Mouse (Mus musculus): ENCODE data around the gene Atp2c2. TPM values are rescaled to one million over a fixed set of nuclear protein-coding genes. Genes with fewer than 3 reads are reported as not detected.
A peak's percentile ranks its signal among the peaks of the same experiment; 100 is the strongest.

The Atp2c2 gene
- total and polyA plus RNA-seq, 3 experiments, result 0.27 to 0.58 TPM; not detected in 1

DNA sequence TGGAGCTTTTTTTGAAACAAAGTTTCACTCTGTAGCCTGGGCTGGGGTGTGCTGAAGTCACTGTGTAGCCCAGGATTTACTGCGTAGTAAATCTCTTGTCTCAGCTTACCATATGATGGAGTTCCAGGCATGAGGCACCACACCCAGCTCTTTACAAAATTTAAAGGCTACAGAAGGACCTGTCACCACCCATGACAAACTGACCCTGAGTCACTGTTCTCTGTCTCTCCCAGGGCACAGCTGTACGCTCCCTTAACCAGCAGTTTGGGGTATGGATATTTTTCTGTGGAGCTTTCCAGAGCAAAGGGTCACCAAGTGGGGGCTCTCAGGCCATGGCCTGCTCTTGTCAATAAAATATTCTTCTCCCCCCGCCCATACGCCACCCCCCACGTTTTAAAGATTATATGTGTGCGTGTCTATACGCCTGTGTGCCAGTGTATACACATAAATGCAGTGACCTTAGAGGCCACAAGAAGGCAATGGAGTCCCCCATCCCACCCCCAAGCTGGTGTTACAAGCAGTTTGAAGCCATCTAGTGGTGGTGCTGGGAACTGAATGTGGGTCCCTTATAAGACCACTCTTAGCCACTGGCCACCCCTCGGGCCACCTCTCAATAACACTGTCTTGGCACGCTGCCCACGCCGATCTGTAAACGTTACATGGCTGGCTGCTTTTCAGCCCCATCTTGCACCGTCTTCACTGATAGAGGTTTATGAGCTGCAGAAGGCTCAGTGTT is 43.6 kb downstream of the Atp2c2 start:
- H3K9me3 ChIP-seq (replicated peaks; ENCODE audit: insufficient read depth, low read length), result no peaks in the 10 kb centered on the region
- H3K27me3 ChIP-seq (ENCODE audit: control insufficient read depth in 1 of 2, insufficient read depth in 2 of 2, low read length in 2 of 2), result no peaks in the 10 kb centered on the region
- TF ChIP-seq ZC3H11A (IDR thresholded peaks at IDR 0.05; ENCODE audit: low read depth, low read length) (peak; percentile 34; the same call in 1 of the 2 replicates), TCF12 (IDR thresholded peaks at IDR 0.05; ENCODE audit: low read depth, low read length) (no peak), KAT2A (conservative IDR thresholded peaks at IDR 0.05; ENCODE audit: low read depth, low read length) (no peak), BHLHE40 (IDR thresholded peaks at IDR 0.05; ENCODE audit: borderline replicate concordance, low read depth, low read length) (peak; percentile 39; the same call in 1 of the 2 replicates), SMC3 (IDR thresholded peaks at IDR 0.05; ENCODE audit: low read depth, low read length) (peak; percentile 84), MAX (IDR thresholded peaks at IDR 0.05; ENCODE audit: low read length) (0 out of 2 replicates have a peak, but pooled peaks have one; percentile 27), RCOR1 (IDR thresholded peaks at IDR 0.05; ENCODE audit: low read depth, low read length) (no peak), E2F4 (IDR thresholded peaks at IDR 0.05; ENCODE audit: borderline replicate concordance, low read depth, low read length) (no peak), TBP (IDR thresholded peaks at IDR 0.05; ENCODE audit: low read depth, low read length) (0 out of 2 replicates have a peak, but pooled peaks have one; percentile 23), ELF1 (IDR thresholded peaks at IDR 0.05; ENCODE audit: low read depth, low read length) (no peak), GABPA (IDR thresholded peaks at IDR 0.05; ENCODE audit: low read depth, low read length) (no peak; the same call in 1 of the 2 replicates), POLR2AphosphoS5 (IDR thresholded peaks at IDR 0.05; ENCODE audit: borderline replicate concordance, low read depth, low read length) (no peak), ETS1 (IDR thresholded peaks at IDR 0.05; ENCODE audit: low read depth, low read length) (0 out of 2 replicates have a peak, but pooled peaks have one; percentile 17), NRF1 (IDR thresholded peaks at IDR 0.05; ENCODE audit: insufficient read depth, low read depth, low read length, poor library complexity, severe bottlenecking) (no peak), MAZ (IDR thresholded peaks at IDR 0.05; ENCODE audit: low read depth, low read length) (peak; percentile 89), SIN3A (IDR thresholded peaks at IDR 0.05; ENCODE audit: low read length) (peak; percentile 68), USF1 (IDR thresholded peaks at IDR 0.05; ENCODE audit: low read depth, low read length) (no peak), JUND (IDR thresholded peaks at IDR 0.05; ENCODE audit: low read depth, low read length) (no peak), MXI1 (IDR thresholded peaks at IDR 0.05; ENCODE audit: low read depth, low read length) (peak; percentile 46; the same call in 1 of the 2 replicates), EP300 (IDR thresholded peaks at IDR 0.05; ENCODE audit: low read depth in 1 of 2, low read length in 2 of 2) (0 out of 4 replicates have a peak, but pooled peaks have one; percentile 22 to 34), MEF2A (IDR thresholded peaks at IDR 0.05; ENCODE audit: extremely low read depth, insufficient replicate concordance, low read depth, low read length, poor library complexity, severe bottlenecking) (no peak), ZNF384 (IDR thresholded peaks at IDR 0.05; ENCODE audit: low read depth, low read length) (no peak), MAFK (IDR thresholded peaks at IDR 0.05; ENCODE audit: borderline replicate concordance, low read depth, low read length) (0 out of 2 replicates have a peak, but pooled peaks have one; percentile 14), POLR2AphosphoS2 (IDR thresholded peaks at IDR 0.05; ENCODE audit: low read length) (no peak), MYB (IDR thresholded peaks at IDR 0.05; ENCODE audit: low read depth, low read length) (no peak), HCFC1 (IDR thresholded peaks at IDR 0.05; ENCODE audit: low read depth, low read length) (peak; percentile 40; the same call in 1 of the 2 replicates), GATA1 (IDR thresholded peaks at IDR 0.05; ENCODE audit: low read depth, low read length) (no peak), CHD1 (IDR thresholded peaks at IDR 0.05; ENCODE audit: low read depth, low read length) (no peak), NELFE (IDR thresholded peaks at IDR 0.05; ENCODE audit: low read depth, low read length) (no peak), CTCF (IDR thresholded peaks at IDR 0.05 in 2 of 3, conservative IDR thresholded peaks at IDR 0.05 in 1 of 3; ENCODE audit: control insufficient read depth in 1 of 3, insufficient read depth in 1 of 3, low read depth in 2 of 3, low read length in 3 of 3, poor library complexity in 1 of 3, severe bottlenecking in 1 of 3) (peak; percentile 58 to 94 (median 93)), CHD2 (IDR thresholded peaks at IDR 0.05; ENCODE audit: low read length) (no peak), USF2 (IDR thresholded peaks at IDR 0.05; ENCODE audit: borderline replicate concordance in 1 of 2, insufficient read depth in 1 of 2, low read depth in 1 of 2, low read length in 2 of 2) (no peak), TAL1 (IDR thresholded peaks at IDR 0.05; ENCODE audit: low read length) (no peak), MYC (IDR thresholded peaks at IDR 0.05; ENCODE audit: low read depth, low read length) (0 out of 2 replicates have a peak, but pooled peaks have one; percentile 22), ZMIZ1 (IDR thresholded peaks at IDR 0.05; ENCODE audit: low read depth, low read length) (no peak)

More for the DNA sequence above, 43.6 kb downstream of the Atp2c2 start:
- peaks cover 0 to 6% of the 10 kb centered on the region in 2 experiments; a peak in 2 of 4 replicates for H3K36me3 ChIP-seq (ENCODE audit: control insufficient read depth in 1 of 2, insufficient read depth in 2 of 2, low read length in 2 of 2)
- H3K4me1 ChIP-seq (ENCODE audit: control insufficient read depth in 1 of 2, insufficient read depth in 2 of 2, low read length in 2 of 2), result peaks cover 5 to 23% of the 10 kb centered on the region in 2 experiments
- DNase-seq (ENCODE audit: low read depth, low spot score), result peak; percentile 86
- H3K79me2 ChIP-seq (ENCODE audit: control insufficient read depth, insufficient read depth, low read length, poor library complexity), result no peaks in the 10 kb centered on the region
- H3K4me3 ChIP-seq (ENCODE audit: control insufficient read depth in 1 of 2, insufficient read depth in 1 of 2, low read depth in 2 of 2, low read length in 2 of 2), result peak overlapping the region; percentile 25 to 41; a peak in 3 of 4 replicates
- peak overlapping the region; percentile 31 for H3K9ac ChIP-seq (ENCODE audit: control insufficient read depth, low read depth, low read length, poor library complexity, severe bottlenecking)
- H3K27ac ChIP-seq (ENCODE audit: control insufficient read depth, low read depth, low read length), result no peak overlapping the region
